Mouse (Mus musculus): ENCODE data around the gene Selenop. TPM values are rescaled to one million over a fixed set of nuclear protein-coding genes. Genes with fewer than 3 reads are reported as not detected.

The Selenop gene
- total RNA-seq, 4 experiments from 2014 or later, result 276 to 311 (median 294) TPM

GRCm38 (mm10) chr15:3270646-3271077, 2.3 kb downstream of the Selenop start:
- DNase-seq (ENCODE audit: low spot score in 2 of 2), result peak; percentile 34 to 58

DNA sequence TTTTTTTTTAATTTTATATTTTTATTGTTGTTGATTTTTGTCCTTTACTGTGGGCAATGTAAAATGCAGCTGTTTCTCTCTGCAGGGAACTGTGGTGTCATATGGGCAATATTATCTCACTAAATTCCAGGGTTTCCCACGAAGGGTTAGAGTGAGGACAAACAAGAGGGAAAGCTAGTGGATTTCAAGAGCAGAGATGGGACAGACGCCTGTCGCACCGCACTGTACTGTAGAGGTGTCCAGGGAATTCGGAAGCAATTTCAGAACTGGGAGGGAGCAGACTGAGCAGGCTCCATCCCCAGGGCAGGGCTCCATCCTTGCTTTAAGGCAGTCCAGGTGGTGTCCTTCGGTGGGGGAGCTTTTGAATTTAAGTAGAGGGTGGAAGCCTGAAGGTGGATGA, 2.9 kb downstream of the Selenop start:
- DNase-seq (ENCODE audit: low spot score in 2 of 2), result no peak

GRCm38 (mm10) chr15:3273191-3273590, 4.8 kb downstream of the Selenop start:
- DNase-seq (ENCODE audit: low spot score in 2 of 2), result no peak

- no peak for DNase-seq (ENCODE audit: low spot score in 2 of 2)
Measured at GRCm38 (mm10) chr15:3277391-3277790, 9.0 kb downstream of the Selenop start.

DNA sequence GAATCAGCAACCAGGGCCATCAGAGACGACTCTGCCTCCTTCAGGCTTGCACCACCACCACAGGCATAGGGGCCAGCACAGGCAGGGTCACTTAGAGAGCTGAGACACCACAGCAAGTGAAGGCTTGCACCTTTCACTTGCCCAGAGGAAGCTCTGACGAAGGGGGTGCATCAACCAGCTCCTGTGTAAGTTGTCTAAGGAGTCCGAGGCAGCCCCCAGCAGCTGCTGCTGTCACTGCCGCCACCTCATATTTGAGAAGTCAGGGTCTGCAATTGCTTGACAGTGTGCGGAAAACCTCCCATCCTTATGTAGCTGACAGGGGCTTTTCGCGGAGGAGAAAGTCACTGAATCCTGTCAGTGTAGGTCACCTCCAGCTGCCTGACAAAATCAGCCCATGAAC, 10.9 kb downstream of the Selenop start:
- DNase-seq (ENCODE audit: low spot score in 2 of 2), result no peak

- no peak for DNase-seq (ENCODE audit: low spot score in 2 of 2)
Measured at GRCm38 (mm10) chr15:3281216-3281615, 12.9 kb downstream of the Selenop start.

DNA sequence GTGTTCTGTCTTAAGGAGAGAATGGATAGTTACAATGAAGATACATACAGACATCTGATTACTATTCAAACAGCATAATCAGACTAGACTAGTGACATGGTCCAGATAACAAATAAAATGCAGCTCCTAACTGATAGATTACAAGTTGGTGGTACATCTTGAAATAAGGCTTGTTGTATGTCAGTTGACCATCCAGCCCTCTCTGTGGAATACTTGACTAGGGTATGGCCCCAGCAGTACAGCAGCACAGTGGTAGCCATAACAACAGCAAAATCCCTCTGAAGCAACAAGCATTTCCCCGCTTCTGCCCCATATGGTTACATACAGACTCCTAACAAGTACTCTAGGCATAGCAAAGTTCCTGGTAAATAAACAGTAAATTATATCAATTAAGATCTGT, 13.4 kb downstream of the Selenop start:
- DNase-seq (ENCODE audit: low spot score in 2 of 2), result no peak

DNA sequence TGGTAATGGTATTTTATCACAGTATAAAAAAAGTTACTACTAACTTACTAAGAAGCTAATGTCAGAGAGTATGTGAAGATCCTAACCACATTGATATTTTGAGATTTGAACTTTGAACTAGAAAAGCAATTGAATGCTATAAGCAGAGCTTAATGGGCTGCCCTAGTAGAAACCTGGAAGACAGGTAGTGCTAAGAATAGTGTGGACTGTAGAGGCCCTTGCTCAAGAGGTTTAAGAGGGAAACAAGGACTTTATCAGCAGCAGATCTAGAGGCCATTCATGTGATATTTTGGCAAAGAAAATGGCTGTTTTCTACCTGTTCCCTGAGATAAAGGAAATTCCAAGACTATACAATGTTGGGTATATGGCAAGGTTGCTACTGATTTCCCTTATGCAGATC, 17.7 kb downstream of the Selenop start:
- no peak for DNase-seq (ENCODE audit: low spot score in 2 of 2)

- DNase-seq (ENCODE audit: low spot score in 2 of 2), result no peak
Measured at GRCm38 (mm10) chr15:3290435-3290834, 22.1 kb downstream of the Selenop start.

- no peak for DNase-seq (ENCODE audit: low spot score in 2 of 2)
Measured at GRCm38 (mm10) chr15:3293477-3293876, 25.1 kb downstream of the Selenop start.

GRCm38 (mm10) chr15:3295986-3296385, 27.6 kb downstream of the Selenop start:
- DNase-seq (ENCODE audit: low spot score in 2 of 2), result no peak

DNA sequence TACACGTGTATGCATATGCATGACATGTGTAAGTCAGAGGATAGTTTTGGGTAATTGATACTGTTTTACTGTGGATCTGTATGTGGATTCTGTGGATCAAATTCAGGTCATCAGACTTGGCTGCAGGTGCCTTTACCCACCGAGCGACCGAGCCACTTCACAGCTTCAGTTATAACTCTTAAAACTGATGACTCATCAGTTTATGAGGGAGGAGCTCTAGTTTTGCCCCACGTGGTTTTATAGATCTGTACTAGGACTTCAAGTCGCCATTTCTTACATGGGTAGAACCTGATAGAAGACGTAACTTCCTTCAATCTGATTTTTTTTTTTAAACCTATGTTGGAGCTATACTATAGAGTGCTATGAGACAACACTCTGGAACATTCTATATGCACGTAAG, 29.3 kb downstream of the Selenop start:
- DNase-seq (ENCODE audit: low spot score in 2 of 2), result no peak

DNA sequence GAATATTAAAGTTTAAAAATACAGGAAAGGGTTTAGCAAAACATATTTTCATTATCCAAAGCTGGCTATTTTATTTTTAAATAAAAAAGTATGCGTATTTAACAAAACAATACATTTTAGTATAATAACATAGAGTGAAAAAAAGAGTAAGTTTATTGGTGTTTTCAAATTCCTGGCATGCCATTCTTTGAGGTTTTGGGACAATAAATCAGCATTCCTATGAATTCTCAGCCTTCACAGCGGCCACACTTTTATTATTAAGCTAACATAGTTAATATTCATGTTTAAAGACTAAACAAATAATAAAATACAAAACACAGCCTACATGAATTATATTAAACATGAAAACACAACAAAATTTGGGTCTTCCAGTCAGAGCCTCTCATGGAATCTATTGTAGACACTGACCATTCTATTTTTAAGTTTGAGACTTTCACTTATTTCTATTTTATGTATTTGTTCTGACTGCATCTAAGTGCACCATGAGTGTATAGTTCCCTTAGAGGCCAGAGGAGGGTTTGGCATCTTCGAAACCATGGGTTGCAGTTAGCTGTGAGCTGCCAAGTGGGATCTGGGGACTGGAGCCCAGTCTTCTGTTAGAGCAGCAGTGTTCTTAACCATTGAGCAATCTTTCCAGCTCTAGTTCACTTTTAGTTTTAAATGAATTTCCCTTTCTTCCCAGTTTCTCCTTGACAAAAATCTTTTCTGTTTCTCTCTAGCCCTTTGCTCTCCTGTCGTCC, 32.2 kb downstream of the Selenop start:
- DNase-seq (ENCODE audit: low spot score in 2 of 2), result no peak

DNA sequence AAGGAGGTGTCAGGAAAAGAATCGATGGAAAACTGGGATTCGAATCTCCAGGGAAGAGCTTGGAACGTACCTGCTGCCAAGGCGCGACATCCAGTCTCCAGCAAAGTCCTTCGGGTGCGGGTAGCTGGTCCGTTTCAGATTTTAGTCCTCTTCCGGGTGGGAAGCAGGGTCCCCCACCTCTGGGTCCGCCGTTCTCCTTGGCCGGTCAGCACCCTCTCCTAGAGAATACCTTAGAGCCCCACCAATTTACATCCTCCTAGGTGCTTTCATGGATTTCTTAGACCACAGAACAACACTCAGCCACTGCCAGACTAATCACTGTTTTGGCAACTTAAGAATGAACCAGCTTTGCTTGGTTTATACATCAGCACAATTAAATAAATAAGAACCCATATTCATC, 35.1 kb downstream of the Selenop start, which contains the start of gene Ccdc152:
TSS of gene Ccdc152 (minus strand) at position 101 of the 400 bp plus-strand sequence.
- DNase-seq (ENCODE audit: low spot score in 2 of 2), result no peak

GRCm38 (mm10) chr15:3309856-3310255, 41.5 kb downstream of the Selenop start:
- no peak for DNase-seq (ENCODE audit: low spot score in 2 of 2)

- peak in 1 of 2 experiments; percentile 7 for DNase-seq (ENCODE audit: low spot score in 2 of 2)
Measured at GRCm38 (mm10) chr15:3312937-3313336, 44.6 kb downstream of the Selenop start.

DNA sequence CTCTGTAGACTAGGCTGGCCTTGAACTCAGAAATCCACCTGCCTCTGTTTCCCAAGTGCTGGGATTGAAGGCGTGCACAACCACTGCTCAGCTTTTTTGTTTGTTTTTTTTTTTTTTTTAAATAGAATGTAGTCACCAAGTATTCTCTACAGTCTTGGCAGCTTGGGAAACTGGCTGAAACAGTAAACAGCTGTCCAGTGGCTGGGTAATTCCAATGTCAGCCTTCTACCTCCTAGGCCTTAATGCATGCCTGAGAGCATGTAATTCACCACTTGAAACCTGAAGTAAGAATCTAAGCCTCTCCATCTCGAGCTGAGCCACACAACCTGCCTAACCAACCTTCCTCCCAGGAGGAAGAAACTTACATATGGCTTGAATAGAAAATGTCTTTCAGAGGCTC, 48.3 kb downstream of the Selenop start:
- no peak for DNase-seq (ENCODE audit: low spot score in 2 of 2)

DNA sequence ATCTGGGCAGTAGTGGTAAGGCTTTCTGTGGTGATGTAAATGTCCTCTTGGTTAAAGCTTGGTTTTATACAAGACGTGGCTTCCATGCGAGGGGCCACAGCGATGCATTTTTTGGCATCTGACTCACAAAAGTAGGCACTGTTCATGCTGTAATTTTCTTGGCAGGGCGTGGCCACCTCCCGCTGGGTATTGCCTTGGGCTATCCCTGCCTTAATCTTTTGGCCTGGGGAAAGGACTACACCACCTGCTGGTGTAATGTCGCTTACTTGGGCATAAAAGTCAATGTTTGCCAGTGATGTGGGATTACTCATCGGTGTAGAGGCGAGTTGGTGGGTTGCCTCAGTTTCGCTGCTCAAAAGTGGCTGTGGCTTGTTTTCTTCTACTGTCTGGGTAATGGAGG, 51.6 kb downstream of the Selenop start:
- DNase-seq (ENCODE audit: low spot score in 2 of 2), result no peak

- no peak for DNase-seq (ENCODE audit: low spot score in 2 of 2)
Measured at GRCm38 (mm10) chr15:3323041-3323440, 54.7 kb downstream of the Selenop start.

Data from layer of hippocampus, adult 8-10 months (tissue).